Mouse (Mus musculus): ENCODE results near the gene Vps39.

Gene Vps39

GRCm38 (mm10) chr2:120352682-120353646 lies at the start of gene Vps39:
Vps39 (minus strand) TSS chr2:120353137.
- DNase-seq (ENCODE audit: low spot score), result peak; percentile 88

- no peak for DNase-seq (ENCODE audit: low spot score)
Measured at GRCm38 (mm10) chr2:120397951-120398350, 45.0 kb upstream of the Vps39 start.

- no peak for DNase-seq (ENCODE audit: low spot score)
Measured at GRCm38 (mm10) chr2:120392406-120392805, 39.5 kb upstream of the Vps39 start.

- DNase-seq (ENCODE audit: low spot score), result no peak
Measured at GRCm38 (mm10) chr2:120390934-120391333, 38.0 kb upstream of the Vps39 start.

DNA sequence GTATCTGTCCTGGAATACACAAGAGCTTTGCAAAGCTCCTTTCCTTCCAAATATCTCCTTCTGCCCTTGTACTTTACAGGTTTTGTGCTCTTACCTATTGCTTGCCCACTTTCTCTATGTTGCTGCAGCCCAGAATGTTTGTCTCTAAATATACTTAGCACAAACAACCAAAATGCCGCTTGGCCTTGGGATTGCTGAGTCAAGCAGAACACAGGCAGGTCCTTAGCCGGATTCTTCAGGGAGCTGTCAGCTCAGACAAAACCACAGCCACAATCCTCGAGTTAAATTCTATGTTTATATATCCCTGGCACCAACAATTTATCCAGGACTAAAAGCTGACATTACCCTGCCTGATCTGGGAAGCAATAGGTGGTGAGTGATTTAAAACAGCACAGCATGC lies 36.4 kb upstream of the Vps39 start:
- no peak for DNase-seq (ENCODE audit: low spot score)

DNA sequence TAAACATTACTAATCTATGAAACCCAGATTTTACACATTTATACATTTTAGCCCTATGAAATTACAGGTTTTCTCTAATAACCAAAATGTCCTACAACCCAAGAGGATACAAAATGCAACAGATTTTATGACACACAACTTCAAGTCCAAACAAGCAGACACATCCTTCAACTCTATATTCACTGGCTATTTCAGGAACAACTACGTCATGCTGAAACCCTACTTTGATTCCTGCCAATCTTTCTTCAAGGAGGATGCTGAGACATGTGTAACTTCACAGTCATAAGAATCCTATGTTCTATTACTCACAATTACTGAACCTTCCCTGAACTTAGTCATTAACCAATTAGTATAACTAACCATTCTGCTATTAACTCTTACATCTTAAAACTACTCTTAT lies 34.4 kb upstream of the Vps39 start:
- DNase-seq (ENCODE audit: low spot score), result no peak

GRCm38 (mm10) chr2:120386264-120386663 lies 33.3 kb upstream of the Vps39 start:
- no peak for DNase-seq (ENCODE audit: low spot score)

GRCm38 (mm10) chr2:120373858-120374257 lies 20.9 kb upstream of the Vps39 start:
- DNase-seq (ENCODE audit: low spot score), result no peak

GRCm38 (mm10) chr2:120367416-120368207 lies 14.7 kb upstream of the Vps39 start:
- no peak for DNase-seq (ENCODE audit: low spot score)

DNA sequence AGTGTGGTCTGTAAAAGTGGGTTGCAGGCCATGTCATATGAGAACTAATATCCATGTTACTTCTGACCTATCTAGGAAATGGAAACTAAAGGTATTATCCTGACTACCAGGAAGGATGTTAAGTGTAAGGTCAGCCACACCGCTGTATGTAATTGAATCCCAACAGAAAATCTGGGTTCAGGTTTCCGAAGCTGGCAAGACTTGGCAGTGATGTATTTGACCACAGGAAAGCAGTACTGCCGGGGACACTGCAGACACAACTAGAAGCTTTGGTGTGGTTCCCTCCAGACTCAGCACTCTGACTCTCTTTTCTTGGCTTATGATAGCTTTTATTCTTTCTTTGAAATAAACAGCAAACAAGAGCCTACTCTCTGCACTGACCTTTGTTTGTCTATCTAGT lies 13.6 kb upstream of the Vps39 start:
- no peak for DNase-seq (ENCODE audit: low spot score)

- no peak for DNase-seq (ENCODE audit: low spot score)
Measured at GRCm38 (mm10) chr2:120360425-120360824, 7.5 kb upstream of the Vps39 start.

DNA sequence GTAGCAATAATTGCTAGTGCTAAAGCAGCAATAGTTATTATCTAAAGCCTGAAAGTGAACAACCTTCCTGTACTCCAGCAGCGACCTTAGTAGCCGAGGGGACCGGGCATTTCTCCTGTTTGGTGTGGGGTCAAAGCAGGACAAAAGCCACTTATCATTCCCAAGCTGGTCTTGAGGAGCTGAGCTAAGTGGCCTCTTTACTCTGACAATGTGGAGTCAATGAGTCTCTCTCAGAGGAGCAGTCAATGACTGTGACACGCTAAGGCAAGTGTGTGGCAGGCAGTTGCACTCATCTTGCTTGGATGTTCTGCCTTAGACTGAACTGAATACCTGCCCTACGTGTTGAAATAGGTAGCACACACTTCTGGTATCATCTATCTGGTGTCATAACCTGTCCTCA lies 1.6 kb downstream of the Vps39 start:
- DNase-seq (ENCODE audit: low spot score), result no peak

- no peak for DNase-seq (ENCODE audit: low spot score)
Measured at GRCm38 (mm10) chr2:120348120-120348519, 4.8 kb downstream of the Vps39 start.

DNA sequence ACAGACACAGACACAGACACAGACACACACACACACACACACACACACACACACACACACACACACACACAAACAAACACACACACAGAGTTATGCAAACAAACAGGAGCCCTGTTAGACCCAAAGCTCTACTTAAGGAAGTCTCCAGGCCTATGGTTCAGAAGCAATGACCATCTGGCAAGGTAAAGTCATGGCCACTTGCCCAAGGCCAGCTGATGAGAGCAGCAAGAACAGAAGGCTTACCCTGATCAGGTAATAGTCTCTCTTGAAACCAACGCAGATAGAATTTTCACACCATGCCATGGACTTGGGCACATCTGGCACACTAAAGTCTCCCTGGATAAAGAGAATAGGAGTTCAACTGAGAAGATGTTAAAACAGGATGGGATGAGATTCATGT lies 11.2 kb downstream of the Vps39 start:
- no peak for DNase-seq (ENCODE audit: low spot score)

DNA sequence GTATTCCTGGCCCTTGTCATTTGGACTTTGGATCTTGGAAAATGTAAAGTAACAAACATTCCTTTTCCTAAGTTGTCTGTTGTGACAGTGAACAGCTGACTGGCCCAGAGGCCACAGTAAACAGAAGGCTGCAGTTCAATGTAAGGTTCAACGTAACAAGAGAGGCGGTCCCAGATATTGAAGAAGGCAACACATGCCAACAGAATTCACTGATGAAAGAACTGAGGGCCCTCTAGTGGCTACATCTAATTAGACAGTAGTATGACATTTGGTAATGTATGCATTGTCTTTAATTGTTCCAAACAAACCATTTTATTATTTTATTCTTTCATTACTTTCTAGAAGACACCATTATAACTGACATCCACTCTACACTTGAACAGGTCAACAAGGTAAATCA lies 15.1 kb downstream of the Vps39 start:
- peak; percentile 17 for DNase-seq (ENCODE audit: low spot score)

- DNase-seq (ENCODE audit: low spot score), result no peak
Measured at GRCm38 (mm10) chr2:120331575-120331974, 21.4 kb downstream of the Vps39 start.

- DNase-seq (ENCODE audit: low spot score), result no peak
Measured at GRCm38 (mm10) chr2:120315077-120315476, 37.9 kb downstream of the Vps39 start.

GRCm38 (mm10) chr2:120314487-120314886 lies 38.5 kb downstream of the Vps39 start:
- no peak for DNase-seq (ENCODE audit: low spot score)

DNA sequence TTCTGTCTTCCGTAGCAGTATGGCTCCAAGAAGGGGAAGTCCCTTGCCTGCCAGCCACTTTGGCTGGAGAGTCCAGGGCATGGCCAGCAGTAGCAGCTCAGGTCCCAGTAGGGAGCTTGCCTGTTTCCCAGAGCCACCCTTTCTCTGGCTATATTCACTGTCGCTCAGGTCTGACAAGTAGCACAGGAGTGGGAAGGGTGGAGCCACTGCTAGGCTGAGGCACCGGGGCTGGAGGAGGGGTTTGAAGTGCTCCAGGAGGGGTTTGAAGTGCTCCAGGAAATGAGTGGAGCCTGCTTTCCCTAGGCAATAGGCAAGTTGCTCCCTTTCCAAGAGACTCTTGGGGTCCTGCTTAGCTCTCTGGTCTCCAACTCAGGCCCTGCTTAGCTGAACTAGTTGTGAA lies 39.0 kb downstream of the Vps39 start, which contains the start of gene Pla2g4f:
Gene Pla2g4f (minus strand): TSS at position 190 of the 400 bp plus-strand sequence.
- DNase-seq (ENCODE audit: low spot score), result no peak

GRCm38 (mm10) chr2:120312276-120312825 lies 40.6 kb downstream of the Vps39 start:
- no peak for DNase-seq (ENCODE audit: low spot score)

- peak; percentile 43 for DNase-seq (ENCODE audit: low spot score)
Measured at GRCm38 (mm10) chr2:120304113-120304512, 48.8 kb downstream of the Vps39 start.

- no peak for DNase-seq (ENCODE audit: low spot score)
Measured at GRCm38 (mm10) chr2:120301076-120301475, 51.9 kb downstream of the Vps39 start.

DNA sequence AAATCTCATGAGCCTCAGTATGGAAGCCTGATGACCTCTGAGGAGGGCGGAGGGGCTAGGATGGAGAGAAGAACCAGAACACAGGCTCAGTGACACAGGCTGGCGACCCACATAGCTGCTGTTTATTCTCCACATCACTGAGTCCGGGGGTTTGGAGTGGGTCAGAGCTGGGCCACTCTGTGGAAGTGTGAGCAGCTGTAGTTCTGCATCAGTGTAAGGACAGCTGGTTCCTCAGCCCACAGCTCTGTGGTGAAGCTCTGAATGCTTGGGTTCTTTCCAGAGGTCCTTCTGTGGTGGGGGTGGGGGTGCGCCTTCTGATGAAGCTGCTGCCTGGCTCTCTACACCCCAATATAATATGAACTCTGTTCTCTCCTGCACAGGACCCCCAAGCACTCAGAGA lies 53.1 kb downstream of the Vps39 start:
- no peak for DNase-seq (ENCODE audit: low spot score)

All from adipocyte (in vitro differentiated cells).